Mouse (Mus musculus): ENCODE measurements around the gene Slc38a6. TPM values are rescaled to one million over a fixed set of nuclear protein-coding genes. Genes with fewer than 3 reads are reported as not detected.

Slc38a6 gene
- polyA plus RNA-seq, 2 experiments = 13.1 to 37.6 TPM

DNA sequence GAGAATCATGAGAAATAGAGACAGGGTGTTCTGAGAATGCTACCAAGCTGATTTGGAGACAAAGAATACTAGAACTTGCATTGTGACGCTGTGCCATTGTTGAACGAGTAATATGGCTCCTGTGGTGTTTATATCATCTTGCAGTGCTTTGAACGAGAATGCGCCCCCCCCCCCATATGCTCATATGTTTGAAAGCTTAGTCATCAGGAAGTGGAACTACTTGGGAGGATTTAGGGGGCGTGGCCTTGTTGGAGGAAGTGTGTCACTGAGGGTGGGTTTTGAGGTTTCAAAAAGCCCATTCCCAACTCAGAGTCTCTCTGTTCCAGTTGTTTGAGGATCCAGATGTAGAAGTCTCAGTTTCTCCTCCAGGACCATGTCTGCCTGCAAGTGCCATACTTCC, 108.0 kb downstream of the Slc38a6 start:
- whole genome bisulfite sequencing = 93% methylated on average over 5 of the region's 5 CpGs
- no peak overlapping the region for H3K4me2 ChIP-seq (replicated peaks; ENCODE audit: low read depth, low read length, severe bottlenecking)

DNA sequence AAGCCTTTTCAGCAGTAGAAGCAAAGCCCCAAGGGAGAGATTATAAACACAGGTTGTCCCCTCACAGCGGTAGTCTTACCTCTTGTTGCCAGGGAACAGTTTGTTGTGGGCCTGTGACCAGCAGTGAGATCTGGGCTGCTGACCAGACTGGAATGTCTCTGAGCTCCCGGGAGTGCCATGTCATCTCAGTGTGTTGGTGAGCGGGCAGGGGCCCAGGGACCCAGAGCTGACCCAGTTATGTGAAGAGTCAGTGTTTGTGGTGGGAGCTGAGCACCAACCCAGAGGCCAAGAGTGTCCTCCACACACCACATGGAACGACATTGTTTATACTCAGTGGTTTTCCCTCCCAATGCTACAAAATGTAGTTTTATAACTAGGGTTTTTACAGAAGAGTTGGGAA, 112.8 kb downstream of the Slc38a6 start:
- Histone ChIP-seq H3K9me3 (ENCODE audit: control insufficient read depth, low read length) (no peaks in the 10 kb centered on the region), H3K27ac (replicated peaks; ENCODE audit: low read depth, low read length) (no peak overlapping the region), H3K4me3 (replicated peaks; ENCODE audit: low read length) (no peak overlapping the region), H3K9ac (ENCODE audit: low read depth, low read length, severe bottlenecking) (no peak overlapping the region), H3K27me3 (ENCODE audit: control insufficient read depth, insufficient read depth, low read length) (no peaks in the 10 kb centered on the region), H3K4me2 (replicated peaks; ENCODE audit: low read depth, low read length, severe bottlenecking) (no peak overlapping the region), H3K4me1 (ENCODE audit: control insufficient read depth, insufficient read depth, low read length) (peaks cover 13% of the 10 kb centered on the region), H3K36me3 (ENCODE audit: control insufficient read depth, insufficient read depth, low read length) (no peaks in the 10 kb centered on the region)
- no peak for TF ChIP-seq POLR2A (IDR thresholded peaks at IDR 0.05; ENCODE audit: borderline replicate concordance, extremely low read depth, insufficient read depth, insufficient read length)
- WGBS = 42% methylated on average over 4 of the region's 4 CpGs
- ATAC-seq (ENCODE audit: low FRiP score, low read depth) = no peak
- no peak for DNase-seq (ENCODE audit: low spot score)

More for the DNA sequence above, 108.0 kb downstream of the Slc38a6 start:
- ATAC-seq (ENCODE audit: low FRiP score, low read depth) (no peak), DNase-seq (ENCODE audit: low spot score) (no peak)
- no peak overlapping the region for H3K4me3 ChIP-seq (replicated peaks; ENCODE audit: low read length)
- no peaks in the 10 kb centered on the region for H3K36me3 ChIP-seq (ENCODE audit: control insufficient read depth, insufficient read depth, low read length)
- H3K27ac ChIP-seq (replicated peaks; ENCODE audit: low read depth, low read length) = no peak overlapping the region; the same call in 1 of the 2 replicates
- H3K9me3 ChIP-seq (ENCODE audit: control insufficient read depth, low read length) = no peaks in the 10 kb centered on the region
- peaks cover 23% of the 10 kb centered on the region for H3K4me1 ChIP-seq (ENCODE audit: control insufficient read depth, insufficient read depth, low read length)
- TF ChIP-seq POLR2A (IDR thresholded peaks at IDR 0.05; ENCODE audit: borderline replicate concordance, extremely low read depth, insufficient read depth, insufficient read length) = no peak
- no peaks in the 10 kb centered on the region for H3K27me3 ChIP-seq (ENCODE audit: control insufficient read depth, insufficient read depth, low read length)
- H3K9ac ChIP-seq (ENCODE audit: low read depth, low read length, severe bottlenecking) = no peak overlapping the region

DNA sequence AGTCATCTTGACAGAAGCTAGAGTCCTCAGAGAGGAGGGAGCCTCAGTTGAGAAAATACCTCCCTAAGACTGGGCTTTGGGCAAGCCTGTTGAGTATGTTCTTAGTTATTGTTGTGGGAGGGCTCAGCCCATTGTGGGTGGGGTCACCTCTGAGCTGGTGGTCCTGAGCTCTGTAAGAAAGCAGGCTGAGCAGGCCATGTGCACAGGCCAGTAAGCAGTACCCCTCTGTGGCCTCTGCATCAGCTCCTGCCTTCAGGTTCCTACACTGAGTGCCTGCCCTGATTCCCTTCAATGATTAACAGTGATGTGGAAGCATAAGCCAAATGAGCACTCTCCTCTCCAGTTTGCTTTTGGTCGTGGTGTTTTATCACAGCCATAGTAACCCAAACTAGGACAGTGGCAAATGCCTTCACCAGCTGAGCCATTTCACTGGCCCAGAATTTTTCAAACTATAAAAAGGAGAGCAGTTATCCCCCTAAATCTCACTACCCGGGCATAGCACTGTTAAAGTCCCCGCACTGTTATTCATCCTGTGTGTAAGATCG, 114.0 kb downstream of the Slc38a6 start:
- ATAC-seq (ENCODE audit: low FRiP score, low read depth) (no peak), DNase-seq (ENCODE audit: low spot score) (no peak)
- Histone ChIP-seq H3K4me3 (replicated peaks; ENCODE audit: low read length) (no peak overlapping the region), H3K36me3 (ENCODE audit: control insufficient read depth, insufficient read depth, low read length) (no peaks in the 10 kb centered on the region), H3K4me1 (ENCODE audit: control insufficient read depth, insufficient read depth, low read length) (peaks cover 24% of the 10 kb centered on the region), H3K27ac (replicated peaks; ENCODE audit: low read depth, low read length) (no peak overlapping the region), H3K9ac (ENCODE audit: low read depth, low read length, severe bottlenecking) (no peak overlapping the region), H3K4me2 (replicated peaks; ENCODE audit: low read depth, low read length, severe bottlenecking) (no peak overlapping the region), H3K27me3 (ENCODE audit: control insufficient read depth, insufficient read depth, low read length) (no peaks in the 10 kb centered on the region), H3K9me3 (ENCODE audit: control insufficient read depth, low read length) (no peaks in the 10 kb centered on the region)
- TF ChIP-seq POLR2A (IDR thresholded peaks at IDR 0.05; ENCODE audit: borderline replicate concordance, extremely low read depth, insufficient read depth, insufficient read length) = no peak
- WGBS = 78% methylated on average over 4 of the region's 4 CpGs

DNA sequence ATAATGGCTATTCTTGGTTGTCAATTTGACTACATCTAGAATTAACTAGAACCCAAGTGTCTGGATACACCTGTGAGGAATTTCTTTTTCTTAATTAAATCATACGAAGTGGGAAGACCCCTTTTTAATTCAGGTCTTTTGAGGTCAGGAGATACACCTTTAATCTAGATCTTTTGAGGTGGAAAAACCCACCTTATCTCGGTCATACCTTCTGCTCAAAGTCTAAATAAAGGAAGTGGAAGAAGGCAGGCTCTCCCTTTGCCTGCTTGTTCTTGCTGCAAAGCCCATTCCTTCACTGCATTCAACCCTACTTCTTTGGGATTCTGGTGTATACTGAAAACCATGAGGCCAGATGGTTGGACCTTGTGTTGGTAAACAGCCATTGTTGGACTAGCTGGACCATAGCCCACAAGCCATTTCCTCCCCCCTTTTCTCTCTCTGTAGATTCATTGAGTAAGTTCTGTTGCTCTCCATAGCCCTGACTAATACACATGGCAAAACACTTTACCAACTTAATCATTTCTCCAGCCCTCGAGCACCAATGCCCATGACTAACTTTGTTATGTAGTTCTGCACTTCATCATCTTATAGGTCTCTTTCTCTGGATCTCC, 115.0 kb downstream of the Slc38a6 start:
- H3K4me3 ChIP-seq (replicated peaks; ENCODE audit: low read length) = no peak overlapping the region
- no peak for ATAC-seq (ENCODE audit: low FRiP score, low read depth)
- H3K9ac ChIP-seq (ENCODE audit: low read depth, low read length, severe bottlenecking) = no peak overlapping the region
- no peak for DNase-seq (ENCODE audit: low spot score)
- H3K9me3 ChIP-seq (ENCODE audit: control insufficient read depth, low read length) = no peaks in the 10 kb centered on the region
- no peak for TF ChIP-seq POLR2A (IDR thresholded peaks at IDR 0.05; ENCODE audit: borderline replicate concordance, extremely low read depth, insufficient read depth, insufficient read length)
- no peaks in the 10 kb centered on the region for H3K36me3 ChIP-seq (ENCODE audit: control insufficient read depth, insufficient read depth, low read length)
- 71% methylated on average over 3 of the region's 3 CpGs for WGBS
- peaks cover 25% of the 10 kb centered on the region for H3K4me1 ChIP-seq (ENCODE audit: control insufficient read depth, insufficient read depth, low read length)
- no peak overlapping the region for H3K4me2 ChIP-seq (replicated peaks; ENCODE audit: low read depth, low read length, severe bottlenecking)
- 0 out of 2 replicates have a peak, but pooled peaks cover 2% of the 10 kb centered on the region for H3K27me3 ChIP-seq (ENCODE audit: control insufficient read depth, insufficient read depth, low read length)
- no peak overlapping the region for H3K27ac ChIP-seq (replicated peaks; ENCODE audit: low read depth, low read length)

DNA sequence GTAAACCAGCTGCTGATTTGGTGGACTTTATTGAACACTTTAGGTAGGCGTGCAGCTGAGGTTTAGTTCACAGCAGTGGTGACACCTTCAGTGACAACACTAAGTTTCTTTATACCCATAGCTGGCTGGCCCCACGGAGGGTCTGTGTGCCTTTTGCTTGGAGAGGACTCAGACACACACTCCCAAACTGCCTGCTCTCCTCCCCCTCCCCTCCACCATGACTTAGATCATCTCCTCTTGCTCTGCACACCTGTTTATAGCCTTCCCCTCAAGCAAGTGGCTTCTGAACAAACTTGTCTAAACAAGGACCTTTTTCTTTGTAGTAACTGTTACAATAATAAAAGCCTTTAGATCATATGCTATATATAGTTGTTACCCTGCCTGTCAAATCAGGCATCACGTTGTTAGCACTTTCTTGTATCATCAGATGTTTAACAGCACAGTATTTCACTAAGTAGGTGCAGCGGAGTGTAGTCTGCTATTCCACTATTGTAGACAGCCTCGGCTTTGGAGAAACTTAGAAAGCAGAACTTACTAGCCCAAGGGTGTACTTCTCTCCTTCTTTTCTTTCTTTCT, 115.6 kb downstream of the Slc38a6 start:
- Histone ChIP-seq H3K4me2 (replicated peaks; ENCODE audit: low read depth, low read length, severe bottlenecking) (no peak overlapping the region), H3K36me3 (ENCODE audit: control insufficient read depth, insufficient read depth, low read length) (no peaks in the 10 kb centered on the region), H3K4me1 (ENCODE audit: control insufficient read depth, insufficient read depth, low read length) (peaks cover 25% of the 10 kb centered on the region), H3K9me3 (ENCODE audit: control insufficient read depth, low read length) (no peaks in the 10 kb centered on the region), H3K27ac (replicated peaks; ENCODE audit: low read depth, low read length) (no peak overlapping the region), H3K27me3 (ENCODE audit: control insufficient read depth, insufficient read depth, low read length) (0 out of 2 replicates have a peak, but pooled peaks cover 4% of the 10 kb centered on the region), H3K9ac (ENCODE audit: low read depth, low read length, severe bottlenecking) (no peak overlapping the region), H3K4me3 (replicated peaks; ENCODE audit: low read length) (no peak overlapping the region)
- 53% methylated on average over 5 of the region's 5 CpGs for WGBS
- DNase-seq (ENCODE audit: low spot score) (no peak), ATAC-seq (ENCODE audit: low FRiP score, low read depth) (0 out of 2 replicates have a peak, but pooled peaks have one; percentile 14)
- TF ChIP-seq POLR2A (IDR thresholded peaks at IDR 0.05; ENCODE audit: borderline replicate concordance, extremely low read depth, insufficient read depth, insufficient read length) = no peak
